Mouse (Mus musculus): ENCODE results near the gene Slc35b4. TPM values are rescaled to one million over a fixed set of nuclear protein-coding genes. Genes with fewer than 3 reads are reported as not detected.

Slc35b4 gene
- polyA plus RNA-seq, 1 experiment from 2014 or later: 48.8 TPM

Other genes starting within 250 kb of the Slc35b4 start
- 0.98 and 1.2 TPM in 2 replicates for gene Lrguk, start 147.7 kb downstream of the Slc35b4 start, polyA plus RNA-seq (2015; fragmentation: Nextera tagmentation; extraction: Ambion mirVana)
- gene Akr1b3, start 140.4 kb upstream of the Slc35b4 start, polyA plus RNA-seq (2015; fragmentation: Nextera tagmentation; extraction: Ambion mirVana): 92.2 and 96.9 TPM in 2 replicates
- gene Akr1b8, start 177.0 kb upstream of the Slc35b4 start, polyA plus RNA-seq (2015; fragmentation: Nextera tagmentation; extraction: Ambion mirVana): 2.2 and 3.1 TPM in 2 replicates
- 5.7 and 5.8 TPM in 2 replicates for gene Akr1b10, start 207.1 kb upstream of the Slc35b4 start, polyA plus RNA-seq (2015; fragmentation: Nextera tagmentation; extraction: Ambion mirVana)
- 0.14 TPM in 1 of 2 replicates, not detected in the other for gene Akr1b7, start 235.2 kb upstream of the Slc35b4 start, polyA plus RNA-seq (2015; fragmentation: Nextera tagmentation; extraction: Ambion mirVana)